Mouse (Mus musculus) testis, adult 2 months (tissue): ENCODE measurements around the gene Adssl1.

Experiments used
- CTCF ChIP-seq: fragments of 200-500 bp; IDR thresholded peaks from 2 replicates; pipeline ENCODE4 v1.5.1; 2012; ENCODE audit warnings: low read depth, mild to moderate bottlenecking, inconsistent platforms, low read length, moderate library complexity; ENCODE audit not compliant: control insufficient read depth, insufficient read depth, insufficient replicate concordance
- POLR2A ChIP-seq: fragments of 200-500 bp; IDR thresholded peaks from 2 replicates; pipeline ENCODE4 v1.6.1; 2012; ENCODE audit warnings: low read depth, mild to moderate bottlenecking, inconsistent platforms, low read length, moderate library complexity; ENCODE audit not compliant: control insufficient read depth

- no peak for TF ChIP-seq CTCF
- TF ChIP-seq POLR2A: no peak
These were observed 42.0 kb downstream of the Adssl1 start for GRCm38 (mm10) chr12:112661851-112662250.
